Mouse (Mus musculus) thymus, postnatal 14 days (tissue): ENCODE data around the gene Tctn1.
"Not testable (repeated sequence)": the region's sequence is repeated elsewhere in the genome, so short reads cannot be mapped to it uniquely, and the experiment has no call there.

ENCODE experiments used
- DNase-seq: peaks from one replicate; pipeline ENCODE4 v3.0.0; 2021

Tctn1 gene

DNA sequence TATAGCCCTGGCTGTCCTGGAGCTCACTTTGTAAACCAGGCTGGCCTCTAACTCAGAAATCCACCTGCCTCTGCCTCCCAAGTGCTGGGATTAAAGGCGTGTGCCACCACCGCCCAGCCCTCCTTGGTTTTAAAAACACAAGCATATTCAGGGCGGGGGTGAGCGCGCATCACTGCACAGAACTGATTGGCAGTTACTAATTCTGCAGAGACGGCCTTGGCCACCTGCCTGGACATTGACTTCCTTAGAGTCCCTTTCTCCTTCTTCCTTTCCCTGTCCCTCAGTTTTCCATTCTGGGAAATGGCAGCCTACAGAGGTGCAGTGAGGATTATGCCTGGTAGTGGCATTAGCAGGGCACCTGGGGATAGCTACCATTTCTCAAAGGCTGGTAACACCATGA is 46.6 kb downstream of the Tctn1 start:
- DNase-seq: no peak

DNA sequence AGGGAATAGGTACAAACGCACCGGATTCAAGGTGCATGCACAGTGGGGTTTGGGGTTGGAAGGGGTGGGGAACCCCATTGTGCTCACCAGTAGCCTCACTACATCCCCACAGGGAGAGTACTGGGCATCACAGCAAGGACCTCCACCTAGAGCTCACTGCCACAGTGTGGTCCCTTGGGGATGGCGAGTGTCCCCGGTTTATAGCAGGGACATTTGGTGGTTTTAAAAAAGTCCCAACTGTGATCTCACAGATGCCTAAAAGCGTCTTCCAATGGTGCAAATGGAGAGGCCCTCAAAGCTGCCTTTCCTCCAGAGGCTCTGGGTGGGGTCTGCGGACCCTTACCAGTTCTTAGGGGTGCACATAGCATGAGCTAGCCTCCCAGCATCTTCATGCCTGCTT is 50.4 kb downstream of the Tctn1 start:
- DNase-seq: no peak

- DNase-seq: not testable (repeated sequence)
These were observed 51.4 kb downstream of the Tctn1 start for GRCm38 (mm10) chr5:122212820-122213219.

GRCm38 (mm10) chr5:122212125-122212524 is 52.1 kb downstream of the Tctn1 start:
- no peak for DNase-seq

DNA sequence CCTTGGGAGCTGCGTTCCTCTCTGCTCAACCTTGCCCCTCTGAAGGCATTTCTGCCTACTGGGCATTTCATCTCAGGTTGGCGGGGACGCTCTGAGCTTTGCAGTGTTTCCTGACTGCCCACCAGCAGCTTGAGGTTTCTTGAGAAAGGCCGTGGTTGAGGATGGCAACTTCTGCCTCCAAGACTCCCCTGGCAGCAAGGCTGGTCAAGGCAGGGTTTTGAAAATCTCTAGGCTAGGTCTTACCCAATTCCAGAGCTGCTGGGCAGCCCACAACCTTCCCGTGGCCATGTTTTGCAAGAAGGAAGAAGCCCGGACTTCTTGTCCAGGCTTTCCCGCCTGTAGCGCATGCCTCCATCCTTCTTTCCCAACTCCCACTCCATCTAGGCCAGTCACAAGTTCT is 53.4 kb downstream of the Tctn1 start:
- DNase-seq: no peak

DNA sequence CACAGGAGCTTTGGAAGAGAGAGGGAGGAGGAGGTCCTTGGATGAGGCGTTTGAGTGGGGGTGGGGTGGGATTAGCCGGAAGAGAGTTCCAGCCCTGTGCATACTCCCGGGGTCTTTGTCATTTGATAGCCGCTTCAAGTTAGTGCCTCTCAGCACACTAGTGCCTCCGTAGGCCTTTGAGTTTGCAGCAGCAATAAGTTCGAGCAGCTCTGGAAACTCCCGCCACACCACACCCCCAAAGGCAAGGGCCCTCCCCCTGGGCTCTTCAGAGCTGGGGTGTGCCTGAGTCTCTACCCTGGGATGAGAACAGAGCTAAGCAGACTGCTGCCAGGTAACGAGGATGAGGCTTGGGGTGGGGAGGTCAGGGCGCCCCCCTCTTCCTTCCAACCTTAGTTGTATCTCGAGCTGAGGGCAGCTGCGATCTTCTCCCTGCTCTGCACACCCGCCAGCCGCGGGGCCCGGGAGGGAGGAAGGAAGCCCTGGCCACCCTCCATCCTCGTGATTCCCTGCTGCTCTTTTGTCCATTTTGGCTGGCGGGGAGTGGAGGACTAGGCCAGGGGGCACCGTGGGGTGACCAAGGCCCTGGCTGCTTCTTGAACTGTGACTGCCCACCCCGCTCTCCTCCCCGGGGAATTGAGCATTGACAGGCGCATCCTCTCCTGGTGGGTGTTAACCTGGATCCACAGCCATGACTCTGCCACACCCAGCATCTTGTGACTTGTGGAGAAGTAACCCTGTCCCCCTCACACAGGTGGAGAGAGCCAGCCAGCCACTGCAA is 54.5 kb downstream of the Tctn1 start:
- peak; percentile 82 for DNase-seq

DNA sequence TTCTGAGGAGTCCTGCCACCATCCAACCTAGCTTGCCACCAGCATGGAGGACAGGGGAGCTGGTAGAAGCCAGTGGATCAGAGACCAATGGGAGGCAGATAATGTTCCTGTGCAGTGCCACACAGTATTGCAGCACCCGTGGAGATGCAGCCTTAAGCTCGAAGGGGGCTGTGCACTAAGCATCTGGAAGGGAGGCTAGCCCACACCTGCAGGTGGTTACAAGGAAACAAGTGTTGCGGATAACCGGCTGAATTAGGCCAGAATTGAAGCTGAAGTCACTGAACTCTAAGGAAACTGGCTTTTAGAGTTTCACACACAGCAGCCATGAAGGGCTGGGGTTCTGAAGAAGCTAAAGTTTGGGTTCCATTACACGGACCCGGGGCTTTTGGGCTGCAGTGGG is 55.4 kb downstream of the Tctn1 start:
- DNase-seq: peak; percentile 74

- no peak for DNase-seq
These were observed 57.8 kb downstream of the Tctn1 start, which contains the start of gene Hvcn1 for GRCm38 (mm10) chr5:122206475-122206874. Hvcn1 (plus strand) TSS chr5:122206804.

- no peak for DNase-seq
These were observed 60.1 kb downstream of the Tctn1 start for GRCm38 (mm10) chr5:122204180-122204579.

- no peak for DNase-seq
These were observed 62.4 kb downstream of the Tctn1 start for GRCm38 (mm10) chr5:122201904-122202303.

DNA sequence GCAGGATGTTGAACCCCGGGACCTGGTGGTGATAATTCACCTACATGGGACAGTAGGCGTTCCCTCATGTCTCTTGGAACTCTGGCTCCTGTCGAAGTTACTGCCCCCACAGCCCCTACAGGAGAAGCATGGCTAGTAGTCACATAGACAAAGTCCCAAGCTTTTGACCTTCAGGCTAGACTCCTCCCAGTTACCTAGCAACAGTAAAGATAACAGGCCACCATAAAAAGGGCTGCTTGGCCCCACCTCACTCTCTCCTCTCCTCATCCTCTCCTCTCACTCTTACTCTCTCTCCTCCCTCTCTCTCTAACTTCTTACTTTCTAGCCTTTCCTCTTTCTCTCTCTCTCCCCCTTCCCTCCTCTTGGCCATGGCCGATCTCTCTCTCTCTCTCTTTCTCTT is 63.4 kb downstream of the Tctn1 start:
- DNase-seq: no peak

- no peak for DNase-seq
These were observed 71.9 kb downstream of the Tctn1 start for GRCm38 (mm10) chr5:122192347-122192746.

DNA sequence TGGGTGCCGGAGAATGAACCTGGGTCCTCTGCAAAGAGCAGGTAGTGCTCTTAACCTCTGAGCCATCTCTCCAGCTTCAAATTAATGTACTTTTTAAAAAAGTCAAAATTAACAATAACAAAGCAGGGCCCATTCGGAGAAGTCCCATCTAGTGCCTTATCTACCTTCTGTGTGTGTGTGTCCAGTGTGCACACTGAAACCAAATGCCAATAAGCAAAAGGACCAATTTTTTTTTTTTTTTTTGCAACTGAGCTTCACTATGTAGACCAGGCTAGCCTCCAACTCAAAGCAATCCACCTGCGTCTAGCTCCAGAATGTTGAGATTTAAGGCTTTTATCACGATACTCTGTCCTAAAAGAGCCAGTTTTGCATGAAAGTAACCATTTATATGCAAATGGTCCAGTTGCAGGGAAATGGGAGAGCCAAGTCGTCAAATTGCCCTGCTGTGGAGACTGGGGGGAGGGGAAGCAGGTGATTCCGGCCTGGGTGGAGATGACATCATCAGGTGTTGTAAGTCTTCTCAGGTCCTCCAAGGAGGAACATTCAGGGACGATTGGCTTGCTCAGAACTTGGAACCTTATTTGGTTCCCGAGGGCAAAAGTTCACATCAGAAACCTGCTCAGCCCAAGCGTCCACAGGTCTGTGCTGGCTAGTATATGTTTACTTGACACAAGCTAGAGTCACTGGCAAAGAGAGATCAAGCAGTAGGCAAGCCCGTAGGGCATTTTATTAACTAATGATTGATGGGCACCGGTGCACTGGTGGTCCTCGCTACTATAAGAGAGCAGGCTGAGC is 72.8 kb downstream of the Tctn1 start:
- DNase-seq: no peak

DNA sequence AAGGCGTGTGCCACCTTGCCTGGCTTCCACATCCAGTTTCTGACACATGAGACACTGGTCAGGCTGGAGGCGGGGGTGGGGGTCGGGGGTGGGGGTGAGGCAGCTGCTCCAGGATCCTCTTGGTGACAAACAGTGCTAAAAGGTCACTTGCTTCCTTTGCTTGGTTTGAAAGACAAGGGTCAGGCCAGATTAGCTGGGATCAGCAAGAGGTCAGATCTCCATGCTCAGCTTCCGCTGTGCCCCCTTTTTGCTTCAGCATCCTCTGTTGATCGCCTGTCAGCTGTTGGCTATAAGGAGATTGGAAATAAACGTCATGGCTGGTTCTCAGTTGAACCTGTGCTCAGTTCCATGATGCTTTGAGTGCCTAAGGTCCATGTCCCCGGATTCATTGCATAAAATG is 73.8 kb downstream of the Tctn1 start:
- DNase-seq: no peak

GRCm38 (mm10) chr5:122189115-122189514 is 75.1 kb downstream of the Tctn1 start:
- no peak for DNase-seq
